Mouse (Mus musculus) heart, postnatal 25 days (tissue): ENCODE results near the gene Sptlc2. TPM values are rescaled to one million over a fixed set of nuclear protein-coding genes. Genes with fewer than 3 reads are reported as not detected.
A peak's percentile ranks its signal among the peaks of the same experiment; 100 is the strongest.

Experiments
- DNase-seq: peaks from one replicate; pipeline ENCODE4 v3.0.0; 2022; ENCODE audit warnings: low spot score
- intact Hi-C: fragments of 180-260 bp; cut with DNase I; formaldehyde crosslinking; loops from one replicate; pipeline ENCODE4 v1.15.1; 2025
- total RNA-seq, 2 experiments: library from RNA; stranded (reverse); gene quantifications; 2 replicates each; pipeline ENCODE4 v1.2.3; 2021

Gene Sptlc2
- total RNA-seq, 2 experiments from 2014 or later, result 25.0 to 26.8 TPM

DNA sequence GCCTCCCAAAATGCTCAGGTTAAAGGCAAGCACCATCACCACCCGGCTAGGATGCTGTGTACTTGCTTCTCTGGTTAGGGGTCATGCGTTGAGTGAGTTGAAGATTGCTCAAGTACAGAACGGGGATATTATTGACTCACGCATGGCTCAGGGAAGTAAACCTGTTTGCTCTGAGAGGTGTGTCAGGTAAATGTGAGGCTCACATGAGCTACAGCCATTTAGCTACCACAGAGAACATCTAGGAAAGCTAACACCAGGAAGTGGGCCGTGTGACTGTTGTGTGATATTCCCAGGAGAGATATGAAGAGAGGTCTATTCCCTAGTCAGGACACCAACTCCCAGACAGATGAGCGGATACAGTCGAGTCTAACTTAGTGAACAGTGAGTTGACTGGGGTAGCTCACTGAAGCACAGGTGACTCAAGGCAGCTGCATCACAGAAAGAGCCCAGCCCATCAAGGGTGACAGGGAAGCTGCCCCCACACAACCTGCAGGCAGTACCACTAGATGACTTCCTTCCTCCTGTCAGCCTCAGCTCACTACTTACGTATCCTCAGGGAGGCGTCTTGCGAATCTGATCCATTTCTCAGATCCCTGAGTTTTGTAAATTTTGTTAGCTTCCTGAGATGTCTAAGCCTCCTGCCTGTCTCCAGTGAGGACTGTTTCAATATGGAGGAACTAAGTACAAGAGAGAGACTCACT lies 11.1 kb upstream of the Sptlc2 start:
- DNase-seq, result no peak
- intact Hi-C loops, result no loop called here

DNA sequence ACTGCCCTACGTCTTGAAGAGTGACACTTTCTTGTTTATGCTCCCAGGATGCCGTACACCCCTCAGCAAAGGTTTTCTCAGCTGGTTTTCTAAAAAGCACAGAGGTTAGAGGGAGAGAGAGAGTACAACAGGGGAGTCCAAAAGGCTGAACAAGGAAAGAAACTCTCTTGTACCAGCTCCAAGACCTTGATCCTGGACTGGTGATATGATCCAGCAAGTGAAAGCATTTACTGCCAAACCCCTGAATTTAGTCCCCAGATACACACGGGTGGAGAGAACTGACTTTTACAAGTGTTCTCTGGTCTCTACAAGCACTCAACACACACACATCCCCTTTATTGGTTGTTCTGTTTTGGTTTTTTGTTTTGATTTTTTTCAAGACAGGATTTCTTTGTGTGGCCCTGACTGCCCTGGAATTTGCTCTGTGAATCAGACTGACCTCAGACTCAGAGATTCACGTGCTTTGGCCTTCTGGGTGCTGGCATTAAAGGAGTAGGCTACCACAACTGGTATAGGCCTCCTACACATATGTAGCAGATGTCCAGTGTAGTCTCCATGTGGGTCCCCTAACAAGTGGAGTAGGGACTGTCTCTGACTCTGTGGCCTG lies 9.8 kb upstream of the Sptlc2 start:
- no peak for DNase-seq
- intact Hi-C loops, result no loop called here

DNA sequence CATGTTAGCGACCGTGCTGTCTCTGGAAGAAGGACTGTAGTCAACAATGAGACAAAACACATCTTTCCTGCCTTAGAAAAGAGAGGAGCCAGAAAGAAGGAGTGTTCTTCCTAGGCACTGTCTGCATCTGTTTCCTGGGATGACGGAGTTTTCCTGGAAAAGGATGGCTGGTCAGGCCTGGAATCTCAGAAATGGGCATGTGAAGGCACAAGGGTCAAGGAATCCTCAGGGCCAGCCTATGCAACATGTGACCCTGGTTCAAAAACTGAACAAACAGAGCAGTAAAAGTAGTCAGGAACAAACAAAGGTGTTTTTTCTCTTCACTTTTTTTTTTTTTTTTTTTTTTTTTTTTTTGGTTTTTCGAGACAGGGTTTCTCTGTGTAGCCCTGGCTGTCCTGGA lies 9.0 kb upstream of the Sptlc2 start:
- intact Hi-C loops, result no loop called here

DNA sequence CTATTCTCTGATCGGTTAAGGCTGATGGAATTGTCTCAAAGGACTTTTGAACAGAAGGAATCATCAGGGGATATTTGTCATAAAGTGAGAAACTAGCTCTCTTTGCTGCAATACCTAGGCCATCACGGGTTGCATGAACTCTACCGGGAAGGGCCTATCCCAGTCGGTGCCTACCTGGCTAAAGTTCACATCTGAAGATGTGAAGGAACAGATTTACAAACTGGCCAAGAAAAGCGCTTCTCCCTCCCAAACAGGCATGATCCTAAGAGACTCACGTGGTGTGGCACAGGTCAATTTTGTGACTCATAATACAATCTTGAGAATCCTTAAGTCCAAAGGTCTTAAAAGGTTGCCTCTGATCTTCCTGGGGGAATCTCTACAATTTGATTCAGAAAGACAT lies 6.2 kb upstream of the Sptlc2 start:
- no peak for DNase-seq
- intact Hi-C loops, result no loop called here

More for the DNA sequence above, 9.0 kb upstream of the Sptlc2 start:
- DNase-seq, result no peak

DNA sequence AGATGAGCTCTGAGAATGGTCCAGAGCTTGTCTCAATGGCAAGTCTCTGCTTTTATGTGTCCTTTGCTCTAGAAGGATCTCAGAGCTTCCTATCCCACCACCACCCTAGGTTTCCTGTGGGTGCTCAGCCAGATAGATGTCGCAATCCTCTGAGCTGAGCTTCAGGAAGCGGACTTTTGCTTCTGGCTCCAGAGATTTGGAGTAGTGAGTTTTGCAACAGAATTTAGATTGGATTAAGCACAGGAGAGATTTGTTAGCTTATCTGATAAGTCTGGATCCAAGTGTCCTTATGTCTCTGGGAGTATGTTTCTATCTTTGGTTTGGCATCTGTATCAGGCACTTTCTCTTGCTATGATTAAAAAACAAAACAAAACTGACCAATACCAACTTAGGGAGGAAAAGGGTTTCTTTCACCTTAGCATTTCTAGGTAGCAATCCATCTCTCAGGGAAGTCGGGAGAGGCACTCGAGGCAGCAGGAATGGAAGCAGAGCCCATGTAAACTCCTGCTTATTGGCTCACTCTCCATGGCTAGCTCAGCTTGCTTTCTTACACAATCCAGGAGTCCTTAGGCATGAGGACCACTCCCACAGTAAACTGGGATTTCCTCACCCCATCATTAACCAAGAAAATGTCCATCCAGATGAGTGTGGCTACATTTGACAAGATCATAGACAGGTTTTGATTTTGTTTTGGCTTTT lies 5.4 kb upstream of the Sptlc2 start:
- DNase-seq, result peak; percentile 23
- intact Hi-C loops, result no loop called here

DNA sequence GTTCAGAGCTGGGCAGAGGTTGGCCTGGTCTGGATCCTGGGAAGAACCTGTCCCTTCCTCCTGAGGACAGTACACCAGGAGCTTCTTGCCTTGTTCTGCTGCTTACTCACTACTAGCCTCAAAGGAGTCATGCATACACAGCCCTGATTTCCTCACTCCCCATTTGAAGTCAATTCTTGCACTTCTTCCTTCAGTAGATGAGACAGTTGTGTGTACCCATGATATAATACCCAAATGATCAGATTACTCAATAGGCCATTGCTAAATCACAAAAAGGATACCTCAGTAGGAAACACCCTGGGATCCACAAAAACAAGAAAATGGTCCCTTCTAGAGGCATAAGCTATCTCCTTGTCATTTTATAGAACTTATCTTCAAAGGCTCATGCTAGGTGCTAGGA lies 3.2 kb upstream of the Sptlc2 start:
- no peak for DNase-seq
- intact Hi-C loops, result no loop called here

DNA sequence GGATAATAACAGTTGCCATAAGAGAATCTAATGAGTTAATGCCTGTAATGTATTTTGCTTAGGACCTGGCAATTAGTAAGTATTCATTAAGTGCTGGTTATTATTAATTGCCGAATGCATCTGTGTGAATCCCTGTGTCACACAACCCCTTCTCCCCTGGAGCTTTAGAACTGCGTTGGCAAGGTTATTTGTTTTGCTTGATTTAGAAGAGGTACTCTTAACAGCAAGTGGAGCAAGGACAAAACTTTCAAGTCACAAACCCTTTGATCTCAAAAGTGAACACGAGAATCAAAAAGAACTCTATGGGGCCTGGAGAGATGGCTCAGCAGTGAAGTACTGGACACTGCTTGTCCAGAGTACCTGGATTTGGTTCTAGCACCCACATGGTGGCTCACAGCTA lies 1.1 kb upstream of the Sptlc2 start:
- intact Hi-C loops, result loop anchor here (2.0 to 5.0 kb wide), 2 partner anchors 20 to 122 kb away; partner anchors contain the start of genes Ahsa1 and Vipas39
- DNase-seq, result no peak

DNA sequence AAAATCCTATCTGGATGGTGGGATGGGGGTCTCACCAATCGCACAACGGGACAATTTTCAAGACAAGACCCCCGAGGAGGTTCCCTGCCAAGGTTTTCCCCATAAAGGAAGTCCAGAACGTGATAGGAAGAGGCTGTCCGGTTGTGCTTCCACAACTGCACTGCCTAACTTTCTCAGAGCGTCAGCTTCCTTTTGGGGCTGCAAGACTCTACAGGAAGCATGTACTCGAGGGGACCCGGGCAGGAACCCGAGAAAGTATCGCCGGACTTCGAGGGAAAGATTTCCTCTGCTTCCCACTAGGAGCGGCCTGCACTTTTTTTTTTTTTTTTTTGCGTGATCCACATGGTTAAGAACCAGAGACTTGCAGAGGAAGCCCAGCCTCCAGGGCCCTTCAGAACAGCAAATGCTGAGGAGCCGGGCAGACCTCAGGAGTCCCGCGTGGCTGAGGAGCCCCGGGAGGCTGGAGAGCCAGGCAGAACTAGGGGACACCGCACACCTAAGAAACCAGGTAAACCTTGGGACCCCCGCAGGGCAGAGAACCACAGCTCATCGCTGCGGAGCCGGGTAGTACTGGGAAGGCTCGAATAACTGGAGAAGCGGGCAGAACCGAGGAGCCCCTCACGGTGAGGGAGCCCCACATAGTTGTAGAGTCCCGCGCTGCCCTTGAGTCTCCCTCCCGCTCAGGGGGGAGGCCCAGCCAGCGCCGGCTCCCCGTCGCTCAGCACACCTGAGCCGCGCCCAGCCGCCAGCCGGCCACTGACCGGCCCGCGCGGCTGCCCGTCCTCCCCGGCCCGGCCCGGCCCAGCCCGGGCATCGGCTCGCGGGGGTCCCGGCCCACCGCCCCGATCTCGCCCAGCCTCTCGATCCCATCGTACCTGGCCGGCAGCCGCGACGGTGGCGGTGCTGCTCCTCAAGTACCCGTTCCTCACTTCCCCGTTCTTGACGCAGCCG lies 709 bp downstream of the Sptlc2 start:
- no peak for DNase-seq
- intact Hi-C loops, result loop anchor here (2.0 to 5.0 kb wide), 3 partner anchors 21 to 120 kb away; partner anchors contain the start of genes Ahsa1 and Vipas39

DNA sequence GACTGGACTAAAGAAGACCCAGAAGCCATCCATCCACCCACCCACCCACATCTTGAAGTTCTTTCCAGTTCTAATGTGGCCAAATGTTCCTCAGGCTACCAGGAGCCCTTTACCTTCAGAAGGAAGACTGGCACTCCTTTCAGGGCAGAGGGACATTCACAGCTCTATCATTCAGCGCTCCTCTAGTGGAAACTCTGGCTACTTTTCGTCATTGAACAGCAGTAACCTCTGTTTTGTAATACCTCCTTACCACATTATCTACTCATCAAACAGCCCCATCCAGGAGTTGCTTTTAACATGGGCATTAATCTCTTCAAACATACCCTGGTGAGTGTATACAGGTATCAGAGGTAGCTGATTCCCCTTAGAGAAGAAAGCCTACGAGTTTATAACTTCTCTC lies 3.1 kb downstream of the Sptlc2 start:
- intact Hi-C loops, result loop anchor here (5.0 kb wide), 1 partner anchor 118 kb away; the partner anchor contains the start of genes Ahsa1 and Vipas39
- no peak for DNase-seq

DNA sequence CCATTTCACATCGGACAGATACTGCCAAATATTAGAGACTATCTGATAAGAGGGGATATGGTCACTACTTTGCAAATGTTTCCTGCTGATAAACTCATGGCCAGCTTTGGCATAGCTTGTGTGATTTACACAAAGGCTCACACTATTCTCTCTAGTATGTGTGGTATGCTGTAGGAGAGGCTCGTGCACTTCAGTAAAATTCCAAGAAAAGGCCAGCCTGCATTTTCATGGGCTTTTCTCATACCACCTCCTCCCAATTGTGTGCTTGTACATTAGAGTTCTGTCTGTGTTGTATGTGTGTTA lies 6.8 kb downstream of the Sptlc2 start:
- no peak for DNase-seq
- intact Hi-C loops, result no loop called here

DNA sequence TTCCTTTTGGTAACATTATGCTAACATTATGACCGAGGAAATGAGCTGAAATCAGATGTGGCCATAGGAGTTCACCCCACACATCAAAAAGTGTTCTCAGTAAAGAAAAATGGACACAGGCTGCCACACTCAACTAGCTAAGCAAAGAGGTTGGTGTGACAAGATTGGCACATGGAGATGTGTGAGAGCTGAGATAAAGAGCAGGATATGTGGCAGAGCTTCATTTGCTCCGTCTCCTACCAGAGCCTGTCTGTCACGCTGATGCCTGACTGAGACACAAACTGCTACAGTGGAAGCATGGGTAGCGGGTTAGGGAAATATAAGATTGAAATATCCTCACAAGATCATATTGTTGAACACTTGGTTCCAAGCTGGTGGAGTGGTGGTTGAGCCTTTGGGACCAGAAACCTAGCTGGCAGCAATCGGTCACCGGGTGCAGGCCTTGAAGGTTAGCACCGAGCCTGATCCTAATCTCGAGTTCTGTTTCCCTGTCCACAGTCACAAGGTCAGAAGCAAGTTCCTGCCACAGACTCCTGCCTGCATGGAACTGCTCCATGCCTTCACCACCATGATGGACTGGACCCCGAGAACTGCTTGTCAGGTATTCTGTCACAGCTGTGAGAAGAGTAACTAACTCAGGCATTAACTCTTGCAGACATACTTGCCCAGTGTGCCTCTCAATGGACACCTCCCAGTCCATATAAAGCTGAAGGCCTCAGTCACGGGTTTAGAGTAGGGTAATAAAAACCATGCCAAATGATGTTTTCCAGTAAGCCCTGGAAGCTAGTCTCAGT lies 7.4 kb downstream of the Sptlc2 start:
- no peak for DNase-seq
- intact Hi-C loops, result no loop called here

DNA sequence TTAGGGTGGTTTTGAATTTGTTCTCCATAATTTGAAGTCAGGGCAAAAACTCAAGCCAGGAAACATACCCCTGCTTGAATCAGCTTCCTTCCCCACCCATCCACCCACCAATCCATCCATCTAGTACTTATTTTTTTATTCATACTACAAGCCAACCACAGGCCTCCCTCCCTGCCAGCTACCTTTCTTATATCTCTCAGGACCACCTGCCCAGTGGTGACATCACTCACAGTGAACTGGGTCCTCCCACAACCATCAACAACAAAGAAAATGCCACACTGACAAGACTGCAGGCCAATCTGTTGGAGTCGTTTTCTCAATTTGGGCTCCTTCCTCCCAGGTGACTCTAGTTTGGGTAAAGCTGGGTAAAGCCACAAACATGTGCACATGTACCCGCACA lies 8.7 kb downstream of the Sptlc2 start:
- no peak for DNase-seq
- intact Hi-C loops, result no loop called here

DNA sequence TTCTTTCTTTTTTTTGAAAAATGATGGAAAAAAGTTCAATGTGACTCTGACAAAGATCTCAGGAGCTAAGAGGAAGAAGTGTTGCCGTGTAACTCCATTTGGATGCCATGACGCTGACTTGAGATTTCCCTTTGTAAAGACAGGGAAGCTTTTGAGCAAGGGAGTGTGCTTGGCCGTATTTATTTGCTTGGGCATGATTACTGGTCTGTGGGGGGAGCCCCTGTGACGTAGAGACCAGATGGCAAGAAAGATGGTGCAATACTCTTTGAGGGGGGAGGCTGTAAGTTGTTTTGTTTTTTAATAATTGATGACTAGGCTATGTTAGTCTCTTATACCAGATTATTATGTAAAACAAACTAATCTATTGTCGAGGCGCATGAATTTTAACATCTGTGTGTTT lies 14.0 kb downstream of the Sptlc2 start:
- DNase-seq, result no peak
- intact Hi-C loops, result no loop called here

DNA sequence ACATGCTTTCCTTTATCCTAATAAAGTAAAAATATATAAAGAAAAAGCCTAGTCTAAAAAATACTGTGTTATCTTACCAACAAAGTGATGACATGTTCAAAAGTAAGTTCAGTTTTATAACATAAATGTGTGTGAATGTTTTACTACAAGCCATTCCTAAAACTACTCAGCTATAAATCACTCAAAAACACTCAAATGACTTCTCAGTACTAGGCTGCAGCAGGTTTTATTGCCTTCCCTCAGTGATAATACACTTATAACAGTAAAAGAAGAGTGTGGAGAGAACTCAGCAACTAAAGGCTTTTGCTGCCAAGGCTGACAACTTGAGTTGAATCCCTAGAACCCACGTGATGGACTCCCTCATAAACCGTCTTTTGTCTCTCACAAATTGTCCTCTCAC lies 18.8 kb downstream of the Sptlc2 start:
- no peak for DNase-seq
- intact Hi-C loops, result no loop called here

DNA sequence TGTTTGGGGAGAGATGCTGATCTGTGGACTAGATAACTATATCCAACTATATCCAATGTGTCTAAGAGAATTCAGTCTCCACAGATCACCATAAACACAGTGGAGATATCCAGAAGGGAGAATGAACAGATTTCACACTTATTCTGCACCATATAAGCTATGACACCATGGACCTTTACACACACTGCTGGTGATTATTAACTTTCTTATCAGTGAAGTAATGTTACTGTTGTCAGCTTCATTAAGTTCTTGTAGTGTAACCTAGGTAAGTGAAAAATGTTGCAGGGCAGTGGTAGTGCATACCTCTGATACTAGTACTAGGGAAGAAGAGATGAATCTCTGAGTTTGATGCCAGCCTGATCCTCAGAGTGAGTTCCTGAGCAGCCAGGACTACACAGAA lies 20.1 kb downstream of the Sptlc2 start:
- intact Hi-C loops, result no loop called here
- DNase-seq, result no peak

DNA sequence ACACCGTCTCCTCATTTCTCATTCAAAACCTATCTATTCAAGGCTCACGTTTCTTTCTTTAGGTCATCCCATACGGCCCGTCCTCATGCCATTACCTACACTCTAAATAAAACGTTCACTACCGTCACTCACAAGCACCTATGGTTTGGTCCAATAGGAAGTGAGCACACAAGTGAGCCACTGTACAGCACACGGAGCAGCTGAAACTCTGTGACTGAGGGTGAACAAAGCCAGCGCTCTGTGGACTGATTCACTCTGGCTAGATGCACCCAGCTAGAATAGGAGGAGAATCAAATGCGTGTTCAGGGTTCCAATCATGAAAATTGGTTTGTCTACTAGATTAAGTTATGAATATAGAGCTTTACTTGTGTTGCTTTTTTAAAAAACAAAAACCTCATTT lies 22.5 kb downstream of the Sptlc2 start:
- DNase-seq, result no peak
- intact Hi-C loops, result no loop called here

DNA sequence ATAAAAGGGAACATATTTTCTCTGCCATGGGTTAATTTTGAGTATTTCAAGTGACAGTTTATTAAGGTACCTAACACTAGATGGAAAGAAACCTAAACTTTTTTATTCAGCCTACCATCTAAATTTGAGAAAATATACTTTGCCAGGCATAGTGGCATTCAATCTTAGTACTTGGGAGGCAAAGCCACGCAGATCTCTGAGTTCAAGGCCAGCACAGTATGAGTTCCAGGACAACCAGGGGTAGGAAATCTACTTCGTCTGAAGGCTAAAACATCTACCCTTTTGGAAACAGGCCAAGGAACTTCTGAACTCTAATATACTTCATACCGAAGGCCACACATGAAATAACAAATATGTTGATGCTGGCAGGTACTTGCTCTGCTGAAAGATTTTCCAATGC lies 26.0 kb downstream of the Sptlc2 start:
- intact Hi-C loops, result loop anchor here (2.0 to 5.0 kb wide), 2 partner anchors 25 to 50 kb away; no protein-coding TSS in a partner anchor
- DNase-seq, result no peak

DNA sequence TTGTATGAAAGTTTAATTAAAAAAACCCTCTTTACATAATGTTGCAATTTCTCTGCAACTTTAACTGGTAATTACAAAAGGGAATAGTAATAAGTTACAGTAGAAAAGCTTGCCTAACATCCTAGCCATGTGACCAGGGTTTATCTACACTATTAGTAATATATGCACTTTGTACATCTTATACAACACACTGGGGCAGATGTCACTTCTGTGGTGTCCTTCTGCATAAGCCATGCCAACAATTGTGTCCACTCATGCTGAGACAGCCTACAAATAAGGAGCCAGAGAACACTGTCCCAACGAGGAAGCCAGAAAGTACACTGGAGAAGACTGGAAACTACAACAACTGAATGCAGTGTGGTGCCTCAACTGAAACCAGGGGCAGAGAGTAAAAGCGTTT lies 40.1 kb downstream of the Sptlc2 start:
- intact Hi-C loops, result loop anchor here (5.0 kb wide), 1 partner anchor 69 kb away; no protein-coding TSS in a partner anchor
- DNase-seq, result no peak

DNA sequence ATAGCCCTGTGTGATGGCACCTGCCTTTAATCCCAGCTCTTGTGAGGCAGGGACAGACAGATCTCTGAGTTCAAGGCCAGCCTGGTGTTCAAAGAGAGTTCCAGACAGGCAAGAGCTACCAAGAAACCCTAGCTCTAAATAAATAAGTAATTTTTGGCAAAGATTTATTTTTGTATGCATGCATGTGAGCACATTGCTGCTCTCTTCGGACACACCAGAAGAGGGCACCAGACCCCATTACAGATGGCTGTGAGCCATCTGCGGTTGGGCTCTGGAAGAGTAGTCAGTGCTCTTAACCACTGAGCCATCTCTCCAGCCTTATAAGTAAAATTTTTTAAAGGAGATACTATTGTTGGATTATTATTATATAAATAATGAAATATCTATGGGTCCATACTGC lies 40.6 kb downstream of the Sptlc2 start:
- intact Hi-C loops, result loop anchor here (5.0 kb wide), 1 partner anchor 70 kb away; no protein-coding TSS in a partner anchor
- no peak for DNase-seq
